Mouse (Mus musculus) ES-Bruce4 (cell line): ENCODE measurements at regions not wholly inside any gene's neighbourhood (a gene's known extent, or its start where the extent isn't known, plus 50 kb on each side); places are given as distances from the start of the nearest gene placed in this dataset.

Experiments used
- CTCF ChIP-seq: IDR thresholded peaks from one replicate; pipeline ENCODE4 v1.8.1; 2011; ENCODE audit warnings: low read depth, low read length
- POLR2A ChIP-seq: IDR thresholded peaks from one replicate; pipeline ENCODE4 v1.8.1; 2011; ENCODE audit warnings: low read length; ENCODE audit not compliant: insufficient read depth

DNA sequence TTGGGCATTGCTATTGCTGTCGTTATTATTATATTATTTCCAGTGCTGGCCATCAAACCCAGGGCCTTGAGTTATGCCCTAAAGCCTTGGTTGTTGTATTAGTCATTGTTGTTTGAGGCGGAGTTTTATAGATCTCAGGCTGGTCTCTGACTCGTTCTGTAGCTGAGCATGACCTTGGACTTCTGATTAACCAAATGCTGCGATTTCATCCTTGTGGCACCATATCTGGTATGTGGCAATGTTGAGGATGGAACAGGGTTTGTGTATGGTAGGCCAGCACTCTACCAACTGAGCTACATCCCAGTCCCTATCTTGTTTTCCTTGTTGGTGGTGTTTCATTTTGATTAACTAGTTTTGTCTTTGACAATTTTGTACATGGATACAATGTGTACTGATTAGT lies 130.7 kb upstream of the Acsl4 start:
- TF ChIP-seq POLR2A (no peak), CTCF (no peak)
